Mouse (Mus musculus): ENCODE data around the gene Sos2. TPM values are rescaled to one million over a fixed set of nuclear protein-coding genes. Genes with fewer than 3 reads are reported as not detected.

The Sos2 gene
- polyA plus RNA-seq, 1 experiment from 2014 or later = 5.4 TPM

- Histone ChIP-seq H3K27me3 (ENCODE audit: control insufficient read depth, insufficient read depth, low read length) (no peaks in the 10 kb centered on the region), H3K9me3 (ENCODE audit: control insufficient read depth, low read length) (no peaks in the 10 kb centered on the region), H3K9ac (ENCODE audit: low read length) (no peak overlapping the region), H3K27ac (replicated peaks) (no peak overlapping the region), H3K4me3 (ENCODE audit: low read depth, low read length) (no peak overlapping the region), H3K4me2 (replicated peaks; ENCODE audit: low read depth) (no peak overlapping the region), H3K36me3 (ENCODE audit: control insufficient read depth, insufficient read depth, low read length) (no peaks in the 10 kb centered on the region), H3K4me1 (replicated peaks; ENCODE audit: control insufficient read depth, insufficient read depth) (no peaks in the 10 kb centered on the region)
- 85% methylated on average over 17 of the region's 17 CpGs for WGBS
- TF ChIP-seq CTCF (IDR thresholded peaks at IDR 0.05; ENCODE audit: low read depth) (no peak), EP300 (optimal IDR thresholded peaks at IDR 0.05) (no peak)
- DNase-seq (ENCODE audit: low spot score) (no peak), ATAC-seq (ENCODE audit: low FRiP score, low TSS enrichment) (no peak)
These were observed 11.8 kb upstream of the Sos2 start for GRCm38 (mm10) chr12:69693471-69693870.

- Histone ChIP-seq H3K27ac (replicated peaks) (no peak overlapping the region), H3K4me1 (replicated peaks; ENCODE audit: control insufficient read depth, insufficient read depth) (no peaks in the 10 kb centered on the region), H3K27me3 (ENCODE audit: control insufficient read depth, insufficient read depth, low read length) (no peaks in the 10 kb centered on the region), H3K9me3 (ENCODE audit: control insufficient read depth, low read length) (no peaks in the 10 kb centered on the region), H3K9ac (ENCODE audit: low read length) (no peak overlapping the region), H3K4me2 (replicated peaks; ENCODE audit: low read depth) (no peak overlapping the region), H3K36me3 (ENCODE audit: control insufficient read depth, insufficient read depth, low read length) (no peaks in the 10 kb centered on the region), H3K4me3 (ENCODE audit: low read depth, low read length) (no peak overlapping the region)
- no peak for DNase-seq (ENCODE audit: low spot score)
- no peak for ATAC-seq (ENCODE audit: low FRiP score, low TSS enrichment)
- WGBS = 83% methylated on average over 4 of the region's 4 CpGs
- TF ChIP-seq EP300 (optimal IDR thresholded peaks at IDR 0.05) (no peak), CTCF (IDR thresholded peaks at IDR 0.05; ENCODE audit: low read depth) (no peak)
These were observed 9.1 kb upstream of the Sos2 start for GRCm38 (mm10) chr12:69690714-69691113.

- TF ChIP-seq CTCF (IDR thresholded peaks at IDR 0.05; ENCODE audit: low read depth) (no peak), EP300 (optimal IDR thresholded peaks at IDR 0.05) (no peak)
- no peak overlapping the region for H3K27ac ChIP-seq (replicated peaks)
- H3K36me3 ChIP-seq (ENCODE audit: control insufficient read depth, insufficient read depth, low read length) = no peaks in the 10 kb centered on the region
- no peak for ATAC-seq (ENCODE audit: low FRiP score, low TSS enrichment)
- H3K4me3 ChIP-seq (ENCODE audit: low read depth, low read length) = no peak overlapping the region
- no peaks in the 10 kb centered on the region for H3K27me3 ChIP-seq (ENCODE audit: control insufficient read depth, insufficient read depth, low read length)
- H3K9me3 ChIP-seq (ENCODE audit: control insufficient read depth, low read length) = no peaks in the 10 kb centered on the region
- DNase-seq (ENCODE audit: low spot score) = no peak
- no peak overlapping the region for H3K9ac ChIP-seq (ENCODE audit: low read length)
- H3K4me1 ChIP-seq (replicated peaks; ENCODE audit: control insufficient read depth, insufficient read depth) = no peaks in the 10 kb centered on the region
- H3K4me2 ChIP-seq (replicated peaks; ENCODE audit: low read depth) = no peak overlapping the region
These were observed 7.4 kb upstream of the Sos2 start for GRCm38 (mm10) chr12:69689094-69689493.

GRCm38 (mm10) chr12:69688368-69688767, 6.7 kb upstream of the Sos2 start:
- WGBS = 17% methylated on average over 2 of the region's 2 CpGs
- TF ChIP-seq EP300 (optimal IDR thresholded peaks at IDR 0.05) (no peak), CTCF (IDR thresholded peaks at IDR 0.05; ENCODE audit: low read depth) (no peak)
- peak; percentile 81 for DNase-seq (ENCODE audit: low spot score)
- H3K9ac ChIP-seq (ENCODE audit: low read length) = no peak overlapping the region
- no peaks in the 10 kb centered on the region for H3K36me3 ChIP-seq (ENCODE audit: control insufficient read depth, insufficient read depth, low read length)
- H3K9me3 ChIP-seq (ENCODE audit: control insufficient read depth, low read length) = no peaks in the 10 kb centered on the region
- no peak overlapping the region for H3K4me2 ChIP-seq (replicated peaks; ENCODE audit: low read depth)
- H3K4me1 ChIP-seq (replicated peaks; ENCODE audit: control insufficient read depth, insufficient read depth) = no peaks in the 10 kb centered on the region
- H3K4me3 ChIP-seq (ENCODE audit: low read depth, low read length) = no peak overlapping the region
- H3K27ac ChIP-seq (replicated peaks) = no peak overlapping the region
- peak; percentile 69 for ATAC-seq (ENCODE audit: low FRiP score, low TSS enrichment)
- H3K27me3 ChIP-seq (ENCODE audit: control insufficient read depth, insufficient read depth, low read length) = no peaks in the 10 kb centered on the region

GRCm38 (mm10) chr12:69683537-69683936, 1.9 kb upstream of the Sos2 start:
- no peaks in the 10 kb centered on the region for H3K27me3 ChIP-seq (ENCODE audit: control insufficient read depth, insufficient read depth, low read length)
- H3K4me3 ChIP-seq (ENCODE audit: low read depth, low read length) = no peak overlapping the region
- DNase-seq (ENCODE audit: low spot score) (peak; percentile 81), ATAC-seq (ENCODE audit: low FRiP score, low TSS enrichment) (peak; percentile 50; the same call in 1 of the 2 replicates)
- TF ChIP-seq EP300 (optimal IDR thresholded peaks at IDR 0.05) = no peak
- TF ChIP-seq CTCF (IDR thresholded peaks at IDR 0.05; ENCODE audit: low read depth) = no peak
- 25% methylated on average over 10 of the region's 10 CpGs for WGBS
- H3K27ac ChIP-seq (replicated peaks) = peak overlapping the region; percentile 8; the same call in 1 of the 2 replicates
- no peaks in the 10 kb centered on the region for H3K4me1 ChIP-seq (replicated peaks; ENCODE audit: control insufficient read depth, insufficient read depth)
- peak overlapping the region; percentile 72; the same call in 1 of the 2 replicates for H3K4me2 ChIP-seq (replicated peaks; ENCODE audit: low read depth)
- peak overlapping the region; percentile 13; the same call in 1 of the 2 replicates for H3K9ac ChIP-seq (ENCODE audit: low read length)
- H3K9me3 ChIP-seq (ENCODE audit: control insufficient read depth, low read length) = no peaks in the 10 kb centered on the region
- no peaks in the 10 kb centered on the region for H3K36me3 ChIP-seq (ENCODE audit: control insufficient read depth, insufficient read depth, low read length)

- WGBS = 33% methylated on average over 14 of the region's 14 CpGs
- H3K27ac ChIP-seq (replicated peaks) = peak overlapping the region; percentile 8; the same call in 1 of the 2 replicates
- no peaks in the 10 kb centered on the region for H3K4me1 ChIP-seq (replicated peaks; ENCODE audit: control insufficient read depth, insufficient read depth)
- H3K36me3 ChIP-seq (ENCODE audit: control insufficient read depth, insufficient read depth, low read length) = no peaks in the 10 kb centered on the region
- peak overlapping the region; percentile 72 for H3K4me2 ChIP-seq (replicated peaks; ENCODE audit: low read depth)
- DNase-seq (ENCODE audit: low spot score) (peak; percentile 28), ATAC-seq (ENCODE audit: low FRiP score, low TSS enrichment) (no peak)
- no peaks in the 10 kb centered on the region for H3K9me3 ChIP-seq (ENCODE audit: control insufficient read depth, low read length)
- no peak overlapping the region for H3K9ac ChIP-seq (ENCODE audit: low read length)
- no peak for TF ChIP-seq EP300 (optimal IDR thresholded peaks at IDR 0.05)
- no peak for TF ChIP-seq CTCF (IDR thresholded peaks at IDR 0.05; ENCODE audit: low read depth)
- no peaks in the 10 kb centered on the region for H3K27me3 ChIP-seq (ENCODE audit: control insufficient read depth, insufficient read depth, low read length)
- H3K4me3 ChIP-seq (ENCODE audit: low read depth, low read length) = peak overlapping the region; percentile 95
These were observed 1.3 kb upstream of the Sos2 start for GRCm38 (mm10) chr12:69682788-69683419.

Data from stomach, postnatal 0 days (tissue).